18 mouse cellular contexts compared by ENCODE assay signal in genomic region chr5:131956090-131956489, GRCm38 (mm10).
DNase-seq lines count a peak whose midpoint lies in the region; ATAC-seq and TF ChIP-seq lines count a peak whose summit lies in the region.
"Had no signal": no experiment of that assay in that cellular context is flagged by ENCODE, and none has a peak within 500 bp of the region (broad histone marks: within the 10 kb centered on the region; RNA-seq: fewer than 3 reads in every experiment).

No protein-coding gene starts in this region.

- WGBS in forebrain, embryonic 13.5 days: 32% methylated on average over 7 of the region's 7 CpGs
- 25% methylated on average over 7 of the region's 7 CpGs for WGBS in forebrain, postnatal 0 days
- WGBS in embryonic facial prominence, embryonic 10.5 days: 30% methylated on average over 7 of the region's 7 CpGs
- 10% methylated on average over 7 of the region's 7 CpGs for WGBS in liver, embryonic 14.5 days (ENCODE audit: insufficient replicate concordance)

- H3K36me3 ChIP-seq in forebrain, embryonic 13.5 days (ENCODE audit: poor library complexity, severe bottlenecking): no peaks in the 10 kb centered on the region
- H3K36me3 ChIP-seq in forebrain, postnatal 0 days (ENCODE audit: insufficient read depth): no peaks in the 10 kb centered on the region
- no peaks in the 10 kb centered on the region for H3K36me3 ChIP-seq in embryonic facial prominence, embryonic 10.5 days (replicated peaks)
- H3K36me3 ChIP-seq in liver, embryonic 14.5 days (replicated peaks; ENCODE audit: control insufficient read depth, insufficient read depth, low read depth): no peaks in the 10 kb centered on the region
- H3K36me3 ChIP-seq: hindbrain, embryonic 12.5 days; liver, embryonic 15.5 days; midbrain, embryonic 15.5 days had no signal

- H3K4me1 ChIP-seq in forebrain, embryonic 13.5 days: peaks cover 27% of the 10 kb centered on the region
- H3K4me1 ChIP-seq in forebrain, postnatal 0 days (ENCODE audit: insufficient read depth): no peaks in the 10 kb centered on the region
- peaks cover 19% of the 10 kb centered on the region for H3K4me1 ChIP-seq in embryonic facial prominence, embryonic 10.5 days
- H3K4me1 ChIP-seq in liver, embryonic 14.5 days (replicated peaks; ENCODE audit: control insufficient read depth in 2 of 2, insufficient read depth in 2 of 2, low read length in 1 of 2): peaks cover 0 to 10% of the 10 kb centered on the region in 2 experiments; a peak in 1 of 4 replicates
- H3K4me1 ChIP-seq: liver, embryonic 15.5 days; midbrain, embryonic 15.5 days had no signal

- peak; percentile 30; the same call in 1 of the 2 replicates for ATAC-seq in forebrain, embryonic 13.5 days
- no peak for ATAC-seq in forebrain, postnatal 0 days
- peak; percentile 45; the same call in 1 of the 2 replicates for ATAC-seq in liver, embryonic 14.5 days (ENCODE audit: insufficient read depth)
- ATAC-seq: inflammation-experienced regulatory T-cells, adult 6 months; midbrain, embryonic 15.5 days had no signal

- no peak for TF ChIP-seq CTCF in forebrain, postnatal 0 days (IDR thresholded peaks at IDR 0.05; ENCODE audit: low read depth)
- TF ChIP-seq CTCF in liver, embryonic 14.5 days (IDR thresholded peaks at IDR 0.05; ENCODE audit: low read depth): no peak
- TF ChIP-seq CTCF in left cerebral cortex, adult 2 months (IDR thresholded peaks at IDR 0.05): no peak

- no peak for DNase-seq in forebrain, postnatal 0 days
- peak; percentile 12 for DNase-seq in Muller cell, postnatal 12 days (ENCODE audit: inconsistent ontology term)
- no peak for DNase-seq in embryonic facial prominence, embryonic 10.5 days (ENCODE audit: low spot score)
- peak in 1 of 3 experiments; percentile 13 for DNase-seq in liver, embryonic 14.5 days (ENCODE audit: low read depth in 3 of 3, low spot score in 3 of 3)
- no peak for DNase-seq in lung, postnatal 14 days
- DNase-seq in left cerebral cortex, adult 2 months (ENCODE audit: extremely low spot score in 1 of 2, low spot score in 2 of 2): no peak
- DNase-seq in right cerebral cortex, postnatal 36 days (ENCODE audit: low spot score in 2 of 2): no peak
- DNase-seq: cerebellum, adult 11 months; gastrocnemius, postnatal 25 days; kidney, adult 8-10 months; kidney, postnatal 25 days; right cerebral cortex, adult 18-20 months; thymus, postnatal 25 days had no signal

- H3K9ac ChIP-seq in forebrain, embryonic 13.5 days: no peak overlapping the region
- H3K9ac ChIP-seq in forebrain, postnatal 0 days: no peak overlapping the region
- H3K9ac ChIP-seq in liver, embryonic 14.5 days (replicated peaks): no peak overlapping the region
- H3K9ac ChIP-seq: hindbrain, embryonic 12.5 days; liver, embryonic 15.5 days; midbrain, embryonic 15.5 days had no signal

- H3K4me3 ChIP-seq in forebrain, embryonic 13.5 days: no peak overlapping the region
- H3K4me3 ChIP-seq in forebrain, postnatal 0 days (ENCODE audit: low read depth, low read length): no peak overlapping the region
- no peak overlapping the region for H3K4me3 ChIP-seq in embryonic facial prominence, embryonic 10.5 days
- no peak overlapping the region for H3K4me3 ChIP-seq in liver, embryonic 14.5 days (ENCODE audit: insufficient read depth in 1 of 2, low read depth in 2 of 2, low read length in 2 of 2)
- no peak overlapping the region for H3K4me3 ChIP-seq in left cerebral cortex, adult 2 months
- H3K4me3 ChIP-seq: hindbrain, embryonic 12.5 days; liver, embryonic 15.5 days; midbrain, embryonic 15.5 days had no signal

- TF ChIP-seq EP300 in liver, embryonic 14.5 days (IDR thresholded peaks at IDR 0.05; ENCODE audit: low read depth): no peak

- H3K9me3 ChIP-seq in forebrain, embryonic 13.5 days (replicated peaks): no peaks in the 10 kb centered on the region
- H3K9me3 ChIP-seq in forebrain, postnatal 0 days (ENCODE audit: low read length): no peaks in the 10 kb centered on the region
- H3K9me3 ChIP-seq in embryonic facial prominence, embryonic 10.5 days: peaks cover 15% of the 10 kb centered on the region
- H3K9me3 ChIP-seq in liver, embryonic 14.5 days (ENCODE audit: control insufficient read depth, low read length): no peaks in the 10 kb centered on the region
- H3K9me3 ChIP-seq: hindbrain, embryonic 12.5 days; liver, embryonic 15.5 days; midbrain, embryonic 15.5 days had no signal

- H3K4me2 ChIP-seq in forebrain, embryonic 13.5 days: no peak overlapping the region
- H3K4me2 ChIP-seq in forebrain, postnatal 0 days (ENCODE audit: low read depth): no peak overlapping the region
- H3K4me2 ChIP-seq in liver, embryonic 14.5 days (ENCODE audit: low read depth): no peak overlapping the region
- H3K4me2 ChIP-seq: hindbrain, embryonic 12.5 days; liver, embryonic 15.5 days; midbrain, embryonic 15.5 days had no signal

- no peaks in the 10 kb centered on the region for H3K27me3 ChIP-seq in forebrain, embryonic 13.5 days
- no peaks in the 10 kb centered on the region for H3K27me3 ChIP-seq in forebrain, postnatal 0 days (ENCODE audit: insufficient read depth, low read length)
- H3K27me3 ChIP-seq in embryonic facial prominence, embryonic 10.5 days (replicated peaks; ENCODE audit: low read depth, poor library complexity, severe bottlenecking): no peaks in the 10 kb centered on the region
- H3K27me3 ChIP-seq in liver, embryonic 14.5 days (ENCODE audit: control insufficient read depth, insufficient read depth, low read length): no peaks in the 10 kb centered on the region
- H3K27me3 ChIP-seq: hindbrain, embryonic 12.5 days; liver, embryonic 15.5 days; midbrain, embryonic 15.5 days had no signal

- intact Hi-C loops in left cerebral cortex, adult 2 months (cut with DNase I): no loop called here

- H3K27ac ChIP-seq in forebrain, embryonic 13.5 days: peak overlapping the region; percentile 70
- H3K27ac ChIP-seq in forebrain, postnatal 0 days (ENCODE audit: low read depth, low read length): no peak overlapping the region
- H3K27ac ChIP-seq in embryonic facial prominence, embryonic 10.5 days (replicated peaks): peak overlapping the region; percentile 57
- H3K27ac ChIP-seq in liver, embryonic 14.5 days: no peak overlapping the region
- H3K27ac ChIP-seq in left cerebral cortex, adult 2 months: no peak overlapping the region
- H3K27ac ChIP-seq: hindbrain, embryonic 12.5 days; liver, embryonic 15.5 days; midbrain, embryonic 15.5 days had no signal

Comparison
In these comparisons a context has a peak if more than half of its experiments do, and no peak if none do; other contexts are left out.
1. H3K27ac ChIP-seq: peak in forebrain, embryonic 13.5 days (single experiment) and embryonic facial prominence, embryonic 10.5 days (single experiment); none in forebrain, postnatal 0 days (single experiment), liver, embryonic 14.5 days (single experiment) and left cerebral cortex, adult 2 months (single experiment).